Comparison of ENCODE assay signal across 15 mouse cellular contexts in genomic region chr6:119034947-119035346, GRCm38 (mm10).
"Had no signal": no experiment of that assay in that cellular context is flagged by ENCODE, and none has a peak within 500 bp of the region (broad histone marks: within the 10 kb centered on the region; RNA-seq: fewer than 3 reads in every experiment).

No protein-coding gene starts in this region.

- DNase-seq: cerebellum, adult 9-10 months; cerebellum, adult 9-11 months; cerebellum, postnatal 10 days; cerebellum, postnatal 14 days; cerebellum, postnatal 25 days; cerebellum, postnatal 36 days; embryo, embryonic 11 days; forebrain, postnatal 0 days; gastrocnemius, adult 2 months; gastrocnemius, postnatal 10 days; gastrocnemius, postnatal 14 days; gastrocnemius, postnatal 25 days; gastrocnemius, postnatal 36 days; heart, adult 18-20 months; heart, adult 2 months had no signal
